Mouse (Mus musculus): ENCODE measurements around the gene Gm10031.

The Gm10031 gene

DNA sequence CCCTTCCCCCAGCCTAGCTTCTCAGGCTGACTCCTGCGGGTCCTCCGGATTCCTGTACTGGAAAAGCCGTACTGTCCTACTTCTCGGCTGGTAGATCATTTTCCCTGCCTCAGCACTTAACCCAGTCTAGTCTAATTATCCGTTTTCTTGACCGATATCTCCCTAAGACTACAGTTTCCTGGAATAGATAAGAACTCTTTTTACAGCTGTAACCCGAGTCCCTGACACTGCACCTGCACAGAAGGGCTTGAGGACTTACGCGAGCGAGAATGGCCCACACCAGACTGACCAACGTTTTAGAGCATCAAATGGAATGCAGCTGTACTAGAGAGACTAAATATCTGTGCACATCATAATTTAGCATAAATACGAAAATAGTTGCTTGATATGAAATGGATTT is 20.2 kb downstream of the Gm10031 start:
- no peak for DNase-seq (ENCODE audit: low spot score)

- peak; percentile 89 for DNase-seq (ENCODE audit: low spot score)
Observed at GRCm38 (mm10) chr1:156558024-156558930, 34.5 kb downstream of the Gm10031 start, which contains the start of gene Abl2. TSS of gene Abl2 (plus strand) at chr1:156558786.

GRCm38 (mm10) chr1:156558950-156559640 is 35.3 kb downstream of the Gm10031 start:
- peak; percentile 47 for DNase-seq (ENCODE audit: low spot score)

DNA sequence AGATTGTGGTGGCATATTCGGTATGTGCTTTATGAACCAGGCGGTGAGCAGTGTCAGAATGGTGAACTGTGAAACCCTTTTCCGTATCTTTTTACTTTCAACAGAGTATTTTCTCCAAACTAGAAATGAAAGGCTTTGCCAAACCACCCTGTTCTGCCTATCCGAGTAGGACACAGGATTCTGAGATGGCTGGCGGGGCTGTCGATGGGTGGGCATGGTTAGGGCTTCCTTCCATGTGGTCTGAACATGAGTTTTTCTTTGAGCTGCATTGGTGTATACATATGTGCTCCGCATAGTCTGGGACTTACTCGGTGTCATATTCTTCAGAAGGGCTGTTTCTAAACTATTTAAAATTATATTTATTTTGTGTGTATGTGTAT is 35.8 kb downstream of the Gm10031 start:
- DNase-seq (ENCODE audit: low spot score): no peak

DNA sequence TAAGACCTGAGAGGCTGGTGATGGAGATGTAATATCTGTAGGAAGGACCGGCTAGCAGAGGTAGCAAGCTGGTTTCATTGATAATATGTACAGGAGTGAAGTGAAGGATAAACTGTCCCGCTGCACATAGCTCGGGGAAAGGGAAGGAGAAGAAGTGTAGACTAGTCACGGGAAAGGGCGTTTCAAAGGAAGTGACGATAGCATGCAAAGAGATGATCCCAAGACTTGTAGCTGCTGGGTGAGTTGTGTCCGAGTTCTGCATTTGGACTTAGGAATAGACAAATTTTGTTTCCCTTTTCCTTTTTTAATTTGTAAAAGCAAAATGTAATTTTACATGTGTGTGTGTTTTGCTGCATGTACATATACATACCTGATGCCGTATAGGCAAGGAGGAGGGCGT is 36.7 kb downstream of the Gm10031 start:
- no peak for DNase-seq (ENCODE audit: low spot score)

- DNase-seq (ENCODE audit: low spot score): no peak
Observed at GRCm38 (mm10) chr1:156565328-156565727, 41.5 kb downstream of the Gm10031 start.

DNA sequence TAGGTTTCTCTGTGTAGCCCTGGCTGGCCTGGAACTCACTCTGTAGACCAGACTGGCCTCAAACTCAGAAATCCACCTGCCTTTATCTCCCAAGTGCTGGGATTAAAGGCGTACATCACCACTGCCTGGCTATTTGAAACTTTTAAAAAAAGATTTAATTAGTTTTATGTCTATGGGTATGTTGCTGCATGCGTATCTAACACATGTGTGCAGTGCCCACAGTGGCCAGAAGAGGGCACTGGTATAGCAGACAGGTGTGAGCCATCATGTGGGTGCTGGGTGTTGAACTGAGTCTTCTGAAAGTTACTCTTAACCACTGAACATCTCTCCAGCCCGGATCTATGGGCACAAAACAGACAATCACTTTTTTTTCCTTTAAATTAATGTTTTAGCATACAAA is 42.3 kb downstream of the Gm10031 start:
- DNase-seq (ENCODE audit: low spot score): no peak

DNA sequence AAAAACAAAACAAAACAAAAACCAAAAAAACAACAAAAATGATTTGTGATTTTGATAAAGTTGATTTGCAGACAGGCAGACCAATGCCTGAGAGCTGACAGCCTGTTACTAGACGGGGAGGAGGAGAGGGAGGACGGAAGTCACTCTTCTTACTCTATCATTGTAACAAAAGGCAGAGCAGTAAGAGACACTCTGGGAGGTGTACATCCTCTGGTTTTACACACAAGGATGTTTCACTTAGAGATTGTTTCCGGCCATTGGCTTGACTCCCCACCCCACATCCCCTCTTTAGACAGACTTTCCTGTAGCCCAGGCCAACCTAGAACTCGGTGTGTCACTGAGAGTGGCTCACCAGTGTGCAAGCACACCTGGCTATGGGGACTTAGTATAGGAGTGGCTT is 45.8 kb downstream of the Gm10031 start:
- no peak for DNase-seq (ENCODE audit: low spot score)

DNA sequence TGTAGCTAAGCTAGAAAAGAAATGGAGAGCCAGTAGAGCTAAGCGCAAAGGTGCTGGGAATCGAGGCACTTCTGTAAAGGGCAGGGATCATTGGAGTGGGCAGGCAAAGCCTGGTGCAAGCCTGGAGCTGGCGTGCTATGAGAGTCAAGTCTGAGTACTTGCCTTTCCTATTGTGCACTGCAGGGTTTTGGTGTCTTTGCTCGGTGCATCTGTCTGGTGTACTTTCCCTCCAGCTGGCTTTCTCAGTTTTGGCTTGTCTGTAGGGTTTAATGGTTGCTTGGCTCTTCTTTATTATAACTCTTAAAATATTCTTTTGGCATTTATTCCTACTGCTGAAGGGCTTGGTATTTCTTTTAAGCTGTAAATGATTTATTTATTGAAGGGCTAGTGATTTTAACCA is 49.1 kb downstream of the Gm10031 start:
- no peak for DNase-seq (ENCODE audit: low spot score)

Measured in urinary bladder, postnatal 14 days (tissue).